Mouse (Mus musculus) retina, postnatal 1 day (tissue): ENCODE data around the gene Plbd1.
A peak's percentile ranks its signal among the peaks of the same experiment; 100 is the strongest.

Experiments
- DNase-seq: peaks from one replicate; pipeline ENCODE4 v3.0.0-alpha.2; 2012

Plbd1 gene

DNA sequence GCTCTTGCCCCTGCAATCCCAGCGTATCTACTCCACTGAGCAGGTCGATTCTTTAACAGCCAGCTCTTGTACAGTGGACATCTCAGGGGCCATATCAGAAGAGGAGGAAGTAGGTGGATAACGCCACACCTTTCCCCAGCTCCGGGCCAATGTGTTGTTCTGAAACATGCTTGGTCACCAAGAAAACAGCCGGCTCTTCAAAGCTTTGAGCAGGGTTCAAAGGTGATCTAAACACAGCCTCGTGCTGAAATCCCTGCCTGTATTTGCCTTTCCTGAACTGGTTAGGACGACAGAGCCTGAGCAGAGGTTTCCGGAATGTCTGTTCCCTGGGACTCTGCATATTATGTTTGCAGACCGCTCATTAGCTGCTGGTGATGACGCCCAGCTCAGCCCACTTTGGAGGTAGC lies 14.3 kb downstream of the Plbd1 start:
- DNase-seq, result no peak

DNA sequence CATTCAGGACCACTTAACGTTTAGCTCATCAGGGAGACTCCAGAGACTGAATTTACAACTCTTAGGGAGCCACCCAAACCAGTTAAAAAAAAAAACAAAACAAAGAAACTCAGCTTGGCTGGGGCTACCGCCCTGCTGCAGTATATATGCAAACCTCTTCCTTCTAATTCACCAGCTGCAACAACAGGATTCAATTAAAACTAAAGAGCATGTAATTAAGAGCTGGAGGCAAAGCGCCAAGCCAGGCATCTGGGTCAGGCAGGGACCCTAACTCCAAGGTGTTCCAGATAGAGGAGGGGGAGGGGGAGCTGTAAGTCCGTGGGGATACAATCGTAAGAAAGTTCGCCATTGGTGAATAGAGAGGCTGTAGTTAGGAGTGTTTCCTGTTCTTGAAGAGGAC lies 15.5 kb downstream of the Plbd1 start:
- peak; percentile 71 for DNase-seq

- DNase-seq, result no peak
These were observed 16.0 kb downstream of the Plbd1 start for GRCm38 (mm10) chr6:136645754-136646153.

DNA sequence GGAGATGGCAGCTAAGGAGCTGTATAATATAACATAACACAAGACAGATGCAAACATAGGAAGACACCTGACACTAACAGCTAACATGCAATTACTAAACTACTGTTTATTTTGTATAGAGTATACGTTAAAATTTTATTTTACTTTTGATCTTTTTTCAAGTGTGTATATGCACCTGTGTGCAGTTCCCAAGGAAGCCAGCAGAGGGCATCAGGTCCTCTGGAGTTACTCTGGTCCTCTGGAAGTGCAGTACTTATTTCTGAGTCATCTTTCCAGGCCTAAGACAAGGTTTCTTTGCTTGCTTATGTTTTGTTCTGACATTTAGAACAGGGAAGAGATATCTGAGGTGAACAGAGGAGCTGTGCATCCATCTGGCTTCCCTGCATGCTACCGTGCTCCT lies 17.6 kb downstream of the Plbd1 start:
- DNase-seq, result no peak

DNA sequence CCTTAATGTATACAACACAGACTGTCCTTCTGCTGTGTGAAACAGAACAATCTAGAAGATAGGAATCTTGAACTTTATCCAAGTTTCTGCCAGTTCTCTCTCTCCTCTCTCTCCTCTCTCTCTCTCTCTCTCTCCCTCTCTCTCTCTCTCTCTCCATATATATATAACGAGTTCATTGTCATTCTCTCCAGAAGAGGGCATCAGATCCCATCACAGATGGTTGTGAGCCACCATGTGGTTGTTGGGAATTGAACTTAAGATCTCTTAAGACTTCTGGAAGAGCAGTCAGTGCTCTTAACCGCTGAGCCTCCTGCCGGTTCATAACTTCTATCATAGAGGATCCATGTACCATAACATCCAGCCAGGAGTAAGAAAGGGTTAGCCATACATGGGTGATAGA lies 26.7 kb downstream of the Plbd1 start:
- no peak for DNase-seq

DNA sequence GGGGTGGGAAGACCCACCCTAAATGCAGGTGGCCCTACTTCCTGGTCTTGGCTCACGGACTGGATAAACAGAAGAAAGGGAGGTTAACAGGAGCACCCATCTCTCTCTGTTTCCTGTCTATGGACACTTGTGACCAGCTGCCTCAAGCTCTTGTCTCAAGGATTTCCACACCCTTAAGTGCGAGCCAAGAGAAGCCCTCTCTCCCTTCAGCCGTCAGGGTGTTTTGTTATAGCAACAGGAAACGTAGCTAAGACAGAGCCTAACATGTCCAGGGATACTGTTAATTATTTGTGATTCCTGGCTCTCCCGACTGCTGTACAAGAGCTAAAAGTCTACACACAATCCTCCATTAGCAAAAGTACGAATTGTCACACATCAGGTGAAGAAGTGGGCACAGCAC lies 28.0 kb downstream of the Plbd1 start:
- DNase-seq, result no peak

- DNase-seq, result no peak
These were observed 28.6 kb downstream of the Plbd1 start for GRCm38 (mm10) chr6:136633154-136633553.

- DNase-seq, result no peak
These were observed 29.7 kb downstream of the Plbd1 start for GRCm38 (mm10) chr6:136631945-136632534.

DNA sequence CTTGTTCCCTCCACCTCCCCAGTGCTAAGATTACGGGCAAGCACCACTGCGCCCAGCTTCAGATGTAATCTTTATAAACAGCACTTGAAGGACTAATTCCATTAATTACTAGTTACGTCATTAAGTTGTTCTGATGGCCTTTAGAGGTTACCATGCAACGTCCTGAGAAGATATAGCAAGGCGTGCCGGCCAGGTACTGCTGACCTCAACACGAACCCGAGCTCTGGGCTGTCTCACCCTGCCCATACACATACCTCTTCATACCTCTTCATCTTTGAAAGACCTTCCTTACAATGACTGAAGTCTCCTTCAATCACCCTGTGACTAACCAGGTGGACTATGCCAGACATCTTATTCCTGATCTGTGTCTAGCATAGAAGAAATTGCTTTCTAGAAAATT lies 30.2 kb downstream of the Plbd1 start:
- DNase-seq, result no peak

DNA sequence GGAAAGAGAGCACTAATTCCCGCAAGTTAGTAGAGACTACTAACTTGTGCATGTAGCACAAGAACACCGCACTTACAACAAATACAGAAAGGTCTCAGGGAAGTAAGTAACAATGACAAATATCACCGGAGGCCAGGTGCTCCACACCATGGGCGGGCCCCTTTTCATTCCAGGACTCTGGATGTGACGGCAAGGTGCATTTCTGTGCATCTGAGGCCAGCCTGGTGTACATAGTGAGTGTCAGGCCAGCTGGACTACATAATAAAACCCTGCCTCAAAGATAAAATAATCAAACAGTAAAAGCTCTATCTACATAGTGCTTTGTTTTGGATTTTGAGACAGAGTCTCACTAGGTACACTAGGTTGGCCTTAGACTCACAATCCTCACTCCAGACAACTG lies 32.1 kb downstream of the Plbd1 start:
- no peak for DNase-seq

DNA sequence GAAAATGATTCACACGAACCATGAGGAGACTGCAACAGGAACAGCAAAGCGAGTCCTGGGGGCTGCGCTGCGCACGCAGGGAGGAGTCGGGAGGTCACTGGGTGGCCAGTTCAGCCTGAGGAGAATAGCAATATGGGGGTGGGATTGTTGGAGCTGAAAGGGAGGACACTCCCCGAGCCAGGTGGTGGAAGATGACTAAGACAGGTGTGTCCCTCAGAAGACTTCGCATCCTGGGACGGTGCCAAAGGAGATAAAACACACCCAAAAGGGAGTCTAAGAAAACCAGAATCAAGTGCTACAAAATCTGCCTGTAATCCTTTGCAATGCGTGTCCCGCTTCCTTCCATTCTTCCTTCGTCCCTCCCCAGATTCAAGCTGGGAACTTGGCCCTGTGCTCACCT lies 36.3 kb downstream of the Plbd1 start:
- DNase-seq, result no peak

- DNase-seq, result peak; percentile 89
These were observed 41.2 kb downstream of the Plbd1 start for GRCm38 (mm10) chr6:136620361-136621139.

DNA sequence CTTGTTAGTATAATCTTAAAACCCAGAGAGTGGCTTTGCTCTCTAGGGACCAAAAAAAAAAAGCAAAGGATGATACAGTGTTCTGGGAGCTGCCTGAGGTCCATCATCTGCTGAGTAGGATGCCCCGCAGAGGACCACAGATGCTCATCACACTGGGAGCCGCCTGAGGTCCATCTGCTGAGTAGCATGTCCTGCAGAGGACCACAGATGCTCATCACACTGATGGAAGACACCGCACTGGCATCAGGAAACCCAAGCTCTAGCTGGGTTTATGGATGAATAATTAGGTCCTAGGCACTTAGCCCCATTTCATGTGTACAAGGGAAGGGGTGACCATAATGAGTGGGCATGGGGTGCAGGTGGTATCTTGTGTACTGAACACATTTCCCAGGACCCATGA lies 47.6 kb downstream of the Plbd1 start:
- no peak for DNase-seq

GRCm38 (mm10) chr6:136612312-136612711 lies 49.4 kb downstream of the Plbd1 start:
- DNase-seq, result no peak

GRCm38 (mm10) chr6:136611351-136612215 lies 50.1 kb downstream of the Plbd1 start:
- no peak for DNase-seq

GRCm38 (mm10) chr6:136602601-136603000 lies 59.1 kb downstream of the Plbd1 start:
- DNase-seq, result no peak

GRCm38 (mm10) chr6:136594541-136594940 lies 67.2 kb downstream of the Plbd1 start:
- DNase-seq, result no peak

DNA sequence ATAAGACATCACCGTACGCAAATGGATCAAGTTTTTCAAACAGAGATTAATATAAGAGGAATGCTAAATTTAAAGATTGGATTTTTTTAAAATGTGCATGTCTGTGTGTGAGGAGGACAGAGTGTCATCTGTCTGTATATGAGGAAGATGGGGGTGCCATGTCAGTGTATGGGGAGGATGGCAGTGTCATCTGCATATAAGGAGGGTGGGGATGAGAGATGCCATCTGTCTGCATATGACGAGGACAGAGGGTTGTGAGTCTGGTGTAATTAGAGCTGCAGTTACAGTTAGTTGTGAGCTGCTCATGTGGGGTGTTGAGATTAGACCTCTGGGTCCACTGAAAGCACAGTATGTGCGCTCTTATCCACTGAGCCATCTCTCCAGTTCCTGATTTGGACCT lies 71.0 kb downstream of the Plbd1 start:
- no peak for DNase-seq

- no peak for DNase-seq
These were observed 95.7 kb downstream of the Plbd1 start for GRCm38 (mm10) chr6:136566002-136566401.
